Mouse (Mus musculus): ENCODE measurements at regions not wholly inside any gene's neighbourhood (a gene's known extent, or its start where the extent isn't known, plus 50 kb on each side); places are given as distances from the start of the nearest gene placed in this dataset.

- 19% methylated on average over 2 of the region's 2 CpGs for WGBS
- peak; percentile 62 for DNase-seq (ENCODE audit: low spot score)
- Histone ChIP-seq H3K27me3 (replicated peaks; ENCODE audit: control insufficient read depth, insufficient read depth, low read length) (no peaks in the 10 kb centered on the region), H3K9ac (ENCODE audit: low read length) (no peak overlapping the region), H3K4me2 (ENCODE audit: low read length) (no peak overlapping the region), H3K27ac (ENCODE audit: low read depth, low read length) (no peak overlapping the region), H3K9me3 (replicated peaks; ENCODE audit: control insufficient read depth, low read length) (no peaks in the 10 kb centered on the region), H3K36me3 (ENCODE audit: control insufficient read depth, insufficient read depth, low read length) (no peaks in the 10 kb centered on the region), H3K4me3 (ENCODE audit: low read depth, low read length) (no peak overlapping the region), H3K4me1 (ENCODE audit: control insufficient read depth, insufficient read depth, low read length) (no peaks in the 10 kb centered on the region)
- no peak for ATAC-seq
These were observed 266.0 kb downstream of the Usp25 start for GRCm38 (mm10) chr16:77279495-77279894.

DNA sequence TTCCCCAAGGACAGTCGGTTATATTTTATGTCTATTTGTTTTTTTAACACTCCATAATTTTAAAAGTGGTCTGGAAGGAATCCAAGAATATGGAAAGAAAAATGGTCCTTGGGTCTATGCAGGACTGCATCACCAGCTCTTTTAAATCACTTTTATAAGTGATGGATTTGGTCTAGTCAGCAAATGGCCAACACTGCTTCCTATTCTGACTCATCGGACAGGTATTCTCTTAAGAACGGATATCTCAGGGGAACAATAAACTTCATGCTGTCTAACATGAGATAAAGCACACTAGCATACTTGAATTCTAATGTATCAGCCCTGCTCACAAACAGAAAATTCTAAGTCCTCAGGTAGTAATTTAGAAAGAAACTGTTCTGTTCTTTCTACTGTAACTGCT, 259.8 kb downstream of the Usp25 start:
- no peak overlapping the region for H3K4me3 ChIP-seq (ENCODE audit: low read depth, low read length)
- H3K9ac ChIP-seq (ENCODE audit: low read length): no peak overlapping the region
- no peaks in the 10 kb centered on the region for H3K36me3 ChIP-seq (ENCODE audit: control insufficient read depth, insufficient read depth, low read length)
- DNase-seq (ENCODE audit: low spot score): no peak
- H3K4me2 ChIP-seq (ENCODE audit: low read length): no peak overlapping the region
- WGBS: 88% methylated on average over 3 of the region's 3 CpGs
- no peaks in the 10 kb centered on the region for H3K4me1 ChIP-seq (ENCODE audit: control insufficient read depth, insufficient read depth, low read length)
- no peaks in the 10 kb centered on the region for H3K27me3 ChIP-seq (replicated peaks; ENCODE audit: control insufficient read depth, insufficient read depth, low read length)
- no peak overlapping the region for H3K27ac ChIP-seq (ENCODE audit: low read depth, low read length)
- no peak for ATAC-seq
- H3K9me3 ChIP-seq (replicated peaks; ENCODE audit: control insufficient read depth, low read length): no peaks in the 10 kb centered on the region

DNA sequence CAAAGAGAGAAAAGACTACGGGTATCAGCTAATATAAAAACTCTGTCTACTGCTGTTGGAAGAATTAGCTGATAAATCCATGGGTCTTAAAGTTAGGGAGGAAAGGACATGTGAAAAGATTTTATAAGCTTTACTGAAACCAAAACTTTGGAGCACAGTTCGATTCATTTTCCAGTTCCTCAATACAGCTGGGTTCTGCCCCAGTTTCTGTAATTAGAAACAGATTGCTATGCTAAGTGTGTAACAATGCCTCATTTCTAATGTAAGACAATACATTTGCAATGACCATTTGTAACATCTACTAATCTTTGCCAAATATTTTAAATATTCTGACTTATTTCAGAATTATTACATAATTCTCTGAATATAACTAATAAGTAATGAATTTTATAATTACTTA, 255.4 kb downstream of the Usp25 start:
- DNase-seq (ENCODE audit: low spot score) (no peak), ATAC-seq (no peak)
- H3K36me3 ChIP-seq (ENCODE audit: control insufficient read depth, insufficient read depth, low read length): no peaks in the 10 kb centered on the region
- H3K4me3 ChIP-seq (ENCODE audit: low read depth, low read length): no peak overlapping the region
- no peaks in the 10 kb centered on the region for H3K4me1 ChIP-seq (ENCODE audit: control insufficient read depth, insufficient read depth, low read length)
- H3K9ac ChIP-seq (ENCODE audit: low read length): no peak overlapping the region
- 80% methylated on average over 2 of the region's 2 CpGs for WGBS
- H3K27me3 ChIP-seq (replicated peaks; ENCODE audit: control insufficient read depth, insufficient read depth, low read length): no peaks in the 10 kb centered on the region
- H3K27ac ChIP-seq (ENCODE audit: low read depth, low read length): no peak overlapping the region
- no peak overlapping the region for H3K4me2 ChIP-seq (ENCODE audit: low read length)
- no peaks in the 10 kb centered on the region for H3K9me3 ChIP-seq (replicated peaks; ENCODE audit: control insufficient read depth, low read length)

GRCm38 (mm10) chr16:77267679-77268078, 254.2 kb downstream of the Usp25 start:
- Histone ChIP-seq H3K27me3 (replicated peaks; ENCODE audit: control insufficient read depth, insufficient read depth, low read length) (no peaks in the 10 kb centered on the region), H3K9me3 (replicated peaks; ENCODE audit: control insufficient read depth, low read length) (no peaks in the 10 kb centered on the region), H3K36me3 (ENCODE audit: control insufficient read depth, insufficient read depth, low read length) (no peaks in the 10 kb centered on the region), H3K4me1 (ENCODE audit: control insufficient read depth, insufficient read depth, low read length) (no peaks in the 10 kb centered on the region), H3K4me3 (ENCODE audit: low read depth, low read length) (no peak overlapping the region), H3K4me2 (ENCODE audit: low read length) (no peak overlapping the region), H3K27ac (ENCODE audit: low read depth, low read length) (no peak overlapping the region), H3K9ac (ENCODE audit: low read length) (no peak overlapping the region)
- ATAC-seq: no peak
- DNase-seq (ENCODE audit: low spot score): peak; percentile 14

GRCm38 (mm10) chr16:77252349-77252748, 238.8 kb downstream of the Usp25 start:
- Histone ChIP-seq H3K4me2 (ENCODE audit: low read length) (no peak overlapping the region), H3K9me3 (replicated peaks; ENCODE audit: control insufficient read depth, low read length) (no peaks in the 10 kb centered on the region), H3K4me3 (ENCODE audit: low read depth, low read length) (no peak overlapping the region), H3K27ac (ENCODE audit: low read depth, low read length) (no peak overlapping the region), H3K9ac (ENCODE audit: low read length) (no peak overlapping the region), H3K36me3 (ENCODE audit: control insufficient read depth, insufficient read depth, low read length) (0 out of 2 replicates have a peak, but pooled peaks cover 3% of the 10 kb centered on the region), H3K27me3 (replicated peaks; ENCODE audit: control insufficient read depth, insufficient read depth, low read length) (no peaks in the 10 kb centered on the region), H3K4me1 (ENCODE audit: control insufficient read depth, insufficient read depth, low read length) (no peaks in the 10 kb centered on the region)
- 39% methylated on average over 3 of the region's 3 CpGs for WGBS
- DNase-seq (ENCODE audit: low spot score): peak; percentile 84
- ATAC-seq: no peak

- Histone ChIP-seq H3K4me3 (ENCODE audit: low read depth, low read length) (no peak overlapping the region), H3K9me3 (replicated peaks; ENCODE audit: control insufficient read depth, low read length) (no peaks in the 10 kb centered on the region), H3K36me3 (ENCODE audit: control insufficient read depth, insufficient read depth, low read length) (0 out of 2 replicates have a peak, but pooled peaks cover 3% of the 10 kb centered on the region), H3K9ac (ENCODE audit: low read length) (no peak overlapping the region), H3K27ac (ENCODE audit: low read depth, low read length) (no peak overlapping the region), H3K27me3 (replicated peaks; ENCODE audit: control insufficient read depth, insufficient read depth, low read length) (no peaks in the 10 kb centered on the region), H3K4me1 (ENCODE audit: control insufficient read depth, insufficient read depth, low read length) (no peaks in the 10 kb centered on the region), H3K4me2 (ENCODE audit: low read length) (no peak overlapping the region)
- DNase-seq (ENCODE audit: low spot score) (no peak), ATAC-seq (no peak)
- 81% methylated on average over 3 of the region's 3 CpGs for WGBS
These were observed 237.9 kb downstream of the Usp25 start for GRCm38 (mm10) chr16:77251422-77251821.

GRCm38 (mm10) chr16:77240876-77241275, 227.4 kb downstream of the Usp25 start:
- H3K9me3 ChIP-seq (replicated peaks; ENCODE audit: control insufficient read depth, low read length): no peaks in the 10 kb centered on the region
- no peak overlapping the region; the same call in 1 of the 2 replicates for H3K27ac ChIP-seq (ENCODE audit: low read depth, low read length)
- peak overlapping the region; percentile 30 for H3K4me2 ChIP-seq (ENCODE audit: low read length)
- no peaks in the 10 kb centered on the region for H3K27me3 ChIP-seq (replicated peaks; ENCODE audit: control insufficient read depth, insufficient read depth, low read length)
- DNase-seq (ENCODE audit: low spot score) (peak; percentile 51), ATAC-seq (no peak)
- 60% methylated on average over 6 of the region's 6 CpGs for WGBS
- H3K9ac ChIP-seq (ENCODE audit: low read length): peak overlapping the region; percentile 9; the same call in 1 of the 2 replicates
- peaks cover 18% of the 10 kb centered on the region for H3K4me1 ChIP-seq (ENCODE audit: control insufficient read depth, insufficient read depth, low read length)
- H3K4me3 ChIP-seq (ENCODE audit: low read depth, low read length): no peak overlapping the region
- H3K36me3 ChIP-seq (ENCODE audit: control insufficient read depth, insufficient read depth, low read length): no peaks in the 10 kb centered on the region

GRCm38 (mm10) chr16:77239176-77239790, 225.8 kb downstream of the Usp25 start:
- Histone ChIP-seq H3K36me3 (ENCODE audit: control insufficient read depth, insufficient read depth, low read length) (no peaks in the 10 kb centered on the region), H3K9ac (ENCODE audit: low read length) (peak overlapping the region; percentile 75), H3K4me3 (ENCODE audit: low read depth, low read length) (peak overlapping the region; percentile 24), H3K4me1 (ENCODE audit: control insufficient read depth, insufficient read depth, low read length) (peaks cover 18% of the 10 kb centered on the region), H3K9me3 (replicated peaks; ENCODE audit: control insufficient read depth, low read length) (no peaks in the 10 kb centered on the region), H3K27ac (ENCODE audit: low read depth, low read length) (peak overlapping the region; percentile 97), H3K4me2 (ENCODE audit: low read length) (peak overlapping the region; percentile 55), H3K27me3 (replicated peaks; ENCODE audit: control insufficient read depth, insufficient read depth, low read length) (no peaks in the 10 kb centered on the region)
- ATAC-seq (no peak), DNase-seq (ENCODE audit: low spot score) (peak; percentile 65)
- WGBS: 16% methylated on average over 9 of the region's 9 CpGs

GRCm38 (mm10) chr16:77238358-77239175, 225.1 kb downstream of the Usp25 start:
- no peaks in the 10 kb centered on the region for H3K36me3 ChIP-seq (ENCODE audit: control insufficient read depth, insufficient read depth, low read length)
- peak; percentile 93 for DNase-seq (ENCODE audit: low spot score)
- H3K4me1 ChIP-seq (ENCODE audit: control insufficient read depth, insufficient read depth, low read length): peaks cover 18% of the 10 kb centered on the region
- peak overlapping the region; percentile 75 for H3K9ac ChIP-seq (ENCODE audit: low read length)
- H3K27ac ChIP-seq (ENCODE audit: low read depth, low read length): peak overlapping the region; percentile 97
- H3K27me3 ChIP-seq (replicated peaks; ENCODE audit: control insufficient read depth, insufficient read depth, low read length): no peaks in the 10 kb centered on the region
- ATAC-seq: peak; percentile 41
- H3K4me2 ChIP-seq (ENCODE audit: low read length): peak overlapping the region; percentile 55
- H3K9me3 ChIP-seq (replicated peaks; ENCODE audit: control insufficient read depth, low read length): no peaks in the 10 kb centered on the region
- H3K4me3 ChIP-seq (ENCODE audit: low read depth, low read length): peak overlapping the region; percentile 24
- 12% methylated on average over 13 of the region's 13 CpGs for WGBS
